Comparison of ENCODE assay signal across 9 mouse cellular contexts in genomic region chr8:95165923-95166322, GRCm38 (mm10). TPM values are rescaled to one million over a fixed set of nuclear protein-coding genes. Genes with fewer than 3 reads are reported as not detected.
DNase-seq lines count a peak whose midpoint lies in the region; ATAC-seq lines count a peak whose summit lies in the region.
"Had no signal": no experiment of that assay in that cellular context is flagged by ENCODE, and none has a peak within 500 bp of the region (broad histone marks: within the 10 kb centered on the region; RNA-seq: fewer than 3 reads in every experiment).

No protein-coding gene starts in this region.

- WGBS in hindbrain, embryonic 10.5 days = 87% methylated on average over 11 of the region's 11 CpGs
- WGBS in hindbrain, embryonic 13.5 days = 67% methylated on average over 11 of the region's 11 CpGs
- WGBS in hindbrain, embryonic 12.5 days = 73% methylated on average over 11 of the region's 11 CpGs

- H3K4me3 ChIP-seq in hindbrain, embryonic 10.5 days = no peak overlapping the region
- no peak overlapping the region for H3K4me3 ChIP-seq in hindbrain, embryonic 13.5 days
- no peak overlapping the region for H3K4me3 ChIP-seq in hindbrain, embryonic 12.5 days
- H3K4me3 ChIP-seq: embryonic facial prominence, embryonic 13.5 days had no signal

- intact Hi-C loops in heart, postnatal 14 days (cut with DNase I) = no loop called here

- no peak for DNase-seq in hindbrain, embryonic 10.5 days (ENCODE audit: low spot score)
- DNase-seq in Muller cell, postnatal 12 days (ENCODE audit: inconsistent ontology term) = peak; percentile 73
- DNase-seq in cerebellum, adult 9-10 months = peak; percentile 37
- peak; percentile 24 to 48 for DNase-seq in heart, postnatal 14 days
- peak; percentile 35 for DNase-seq in ovary, postnatal 14 days (ENCODE audit: low spot score)
- no peak for DNase-seq in neural tube, embryonic 10.5 days (ENCODE audit: extremely low spot score, low spot score)

- H3K27ac ChIP-seq in hindbrain, embryonic 10.5 days = 0 out of 2 replicates have a peak overlapping the region, but pooled peaks have one; percentile 10
- H3K27ac ChIP-seq in hindbrain, embryonic 13.5 days = no peak overlapping the region
- no peak overlapping the region for H3K27ac ChIP-seq in hindbrain, embryonic 12.5 days
- H3K27ac ChIP-seq: embryonic facial prominence, embryonic 13.5 days had no signal

- H3K4me1 ChIP-seq in hindbrain, embryonic 10.5 days (replicated peaks) = peaks cover 24% of the 10 kb centered on the region
- peaks cover 20% of the 10 kb centered on the region for H3K4me1 ChIP-seq in hindbrain, embryonic 13.5 days (replicated peaks)
- H3K4me1 ChIP-seq in hindbrain, embryonic 12.5 days = peaks cover 19% of the 10 kb centered on the region
- H3K4me1 ChIP-seq: embryonic facial prominence, embryonic 13.5 days had no signal

- ATAC-seq in hindbrain, embryonic 13.5 days (ENCODE audit: low FRiP score) = no peak
- no peak for ATAC-seq in hindbrain, embryonic 12.5 days (ENCODE audit: low FRiP score)

- no peaks in the 10 kb centered on the region for H3K27me3 ChIP-seq in hindbrain, embryonic 10.5 days (ENCODE audit: insufficient read depth, poor library complexity, severe bottlenecking)
- no peaks in the 10 kb centered on the region for H3K27me3 ChIP-seq in hindbrain, embryonic 13.5 days
- H3K27me3 ChIP-seq in hindbrain, embryonic 12.5 days = no peaks in the 10 kb centered on the region
- H3K27me3 ChIP-seq: embryonic facial prominence, embryonic 13.5 days had no signal

- H3K9ac ChIP-seq in hindbrain, embryonic 13.5 days = no peak overlapping the region
- H3K9ac ChIP-seq in hindbrain, embryonic 12.5 days = no peak overlapping the region
- H3K9ac ChIP-seq: embryonic facial prominence, embryonic 13.5 days had no signal

- no peak overlapping the region for H3K4me2 ChIP-seq in hindbrain, embryonic 13.5 days
- no peak overlapping the region for H3K4me2 ChIP-seq in hindbrain, embryonic 12.5 days (replicated peaks)
- H3K4me2 ChIP-seq: embryonic facial prominence, embryonic 13.5 days had no signal

- H3K36me3 ChIP-seq in hindbrain, embryonic 10.5 days = no peaks in the 10 kb centered on the region
- no peaks in the 10 kb centered on the region for H3K36me3 ChIP-seq in hindbrain, embryonic 13.5 days
- H3K36me3 ChIP-seq in hindbrain, embryonic 12.5 days = no peaks in the 10 kb centered on the region
- H3K36me3 ChIP-seq: embryonic facial prominence, embryonic 13.5 days had no signal

- no peaks in the 10 kb centered on the region for H3K9me3 ChIP-seq in hindbrain, embryonic 10.5 days
- H3K9me3 ChIP-seq in hindbrain, embryonic 13.5 days = no peaks in the 10 kb centered on the region
- no peaks in the 10 kb centered on the region for H3K9me3 ChIP-seq in hindbrain, embryonic 12.5 days (replicated peaks)
- H3K9me3 ChIP-seq: embryonic facial prominence, embryonic 13.5 days had no signal

RNA-seq across cellular contexts. Expression of gene Kifc3, which starts 36.7 kb away (rescaled TPM):
- polyA plus RNA-seq in hindbrain, embryonic 10.5 days (2016; fragmentation: Nextera tagmentation; extraction: Ambion mirVana) = 6.5 and 9.1 TPM in 2 replicates
- polyA plus RNA-seq in hindbrain, embryonic 13.5 days (2015; fragmentation: Nextera tagmentation; extraction: Ambion mirVana) = 16.5 and 20.2 TPM in 2 replicates
- 10 to 100 TPM; 58.1 to 62.8 TPM for total RNA-seq in heart, postnatal 14 days (2021)
- polyA plus RNA-seq in hindbrain, embryonic 12.5 days (2016; fragmentation: Nextera tagmentation; extraction: Ambion mirVana) = 17.4 and 21.2 TPM in 2 replicates

Comparison
In these comparisons a context has a peak if more than half of its experiments do, and no peak if none do; other contexts are left out.
1. DNase-seq: peak in Muller cell, postnatal 12 days (single experiment), cerebellum, adult 9-10 months (single experiment), heart, postnatal 14 days (2 of 2) and ovary, postnatal 14 days (single experiment); none in hindbrain, embryonic 10.5 days (single experiment) and neural tube, embryonic 10.5 days (single experiment).